Mouse (Mus musculus) neural tube, embryonic 12.5 days (tissue): ENCODE measurements at regions not wholly inside any gene's neighbourhood (a gene's known extent, or its start where the extent isn't known, plus 50 kb on each side); places are given as distances from the start of the nearest gene placed in this dataset.

Experiments used
- ATAC-seq: fragments of 200-750 bp; cut with Nextera tagmentation; 2 replicates; pipeline ENCODE4 v1.8.0; 2017; ENCODE audit warnings: low read depth, mild to moderate bottlenecking, moderate TSS enrichment, moderate library complexity; ENCODE audit not compliant: low FRiP score
- H3K27ac ChIP-seq: fragments of 300-500 bp; sonication (generic); 2 replicates; pipeline ENCODE4 v1.5.1; 2016
- H3K27me3 ChIP-seq: fragments of 300-500 bp; sonication (generic); replicated peaks from 2 replicates; pipeline ENCODE4 v1.6.1; 2016; ENCODE audit warnings: mild to moderate bottlenecking
- H3K36me3 ChIP-seq: fragments of 300-500 bp; sonication (generic); 2 replicates; pipeline ENCODE4 v1.6.1; 2016; ENCODE audit warnings: mild to moderate bottlenecking
- H3K4me1 ChIP-seq: fragments of 300-500 bp; sonication (generic); 2 replicates; pipeline ENCODE4 v1.6.1; 2016
- H3K4me2 ChIP-seq: fragments of 300-500 bp; sonication (generic); replicated peaks from 2 replicates; pipeline ENCODE4 v1.6.1; 2016; ENCODE audit warnings: mild to moderate bottlenecking
- H3K4me3 ChIP-seq: fragments of 300-500 bp; sonication (generic); 2 replicates; pipeline ENCODE4 v1.5.1; 2016
- H3K9ac ChIP-seq: fragments of 300-500 bp; sonication (generic); 2 replicates; pipeline ENCODE4 v1.6.1; 2016; ENCODE audit warnings: mild to moderate bottlenecking
- H3K9me3 ChIP-seq: fragments of 300-500 bp; sonication (generic); 2 replicates; pipeline ENCODE4 v1.6.1; 2016; ENCODE audit warnings: mild to moderate bottlenecking
- WGBS: fragments of 180-500 bp; shearing (Covaris S2); methylation state at CpG from one replicate; pipeline ENCODE4 v1.1.7; 2016; 5-methylcytosine and 5-hydroxymethylcytosine counted together

GRCm38 (mm10) chr11:85996686-85997085, 110.5 kb downstream of the Tbx4 start:
- Histone ChIP-seq H3K4me3 (no peak overlapping the region), H3K27me3 (peaks cover 7% of the 10 kb centered on the region; the same call in 1 of the 2 replicates), H3K4me1 (peaks cover 8% of the 10 kb centered on the region; the same call in 1 of the 2 replicates), H3K36me3 (no peaks in the 10 kb centered on the region), H3K4me2 (no peak overlapping the region), H3K9me3 (no peaks in the 10 kb centered on the region), H3K9ac (no peak overlapping the region), H3K27ac (no peak overlapping the region)
- WGBS, result 69% methylated on average over 4 of the region's 4 CpGs
- ATAC-seq, result no peak

GRCm38 (mm10) chr11:86003341-86003740, 117.1 kb downstream of the Tbx4 start:
- no peak overlapping the region for H3K9ac ChIP-seq
- H3K27me3 ChIP-seq, result no peaks in the 10 kb centered on the region
- H3K4me3 ChIP-seq, result no peak overlapping the region
- H3K4me2 ChIP-seq, result no peak overlapping the region
- 81% methylated on average over 7 of the region's 7 CpGs for WGBS
- H3K27ac ChIP-seq, result no peak overlapping the region
- no peaks in the 10 kb centered on the region for H3K4me1 ChIP-seq
- no peaks in the 10 kb centered on the region for H3K36me3 ChIP-seq
- ATAC-seq, result no peak
- H3K9me3 ChIP-seq, result no peaks in the 10 kb centered on the region

- no peak overlapping the region for H3K9ac ChIP-seq
- no peak overlapping the region for H3K4me2 ChIP-seq
- ATAC-seq, result no peak
- no peaks in the 10 kb centered on the region for H3K4me1 ChIP-seq
- no peaks in the 10 kb centered on the region for H3K27me3 ChIP-seq
- H3K4me3 ChIP-seq, result no peak overlapping the region
- H3K27ac ChIP-seq, result no peak overlapping the region
- 85% methylated on average over 2 of the region's 2 CpGs for WGBS
- H3K9me3 ChIP-seq, result no peaks in the 10 kb centered on the region
- no peaks in the 10 kb centered on the region for H3K36me3 ChIP-seq
These were observed 119.1 kb downstream of the Tbx4 start for GRCm38 (mm10) chr11:86005284-86005683.

- Histone ChIP-seq H3K9me3 (no peaks in the 10 kb centered on the region), H3K4me1 (no peaks in the 10 kb centered on the region), H3K27ac (no peak overlapping the region), H3K27me3 (no peaks in the 10 kb centered on the region), H3K4me3 (no peak overlapping the region), H3K9ac (no peak overlapping the region), H3K36me3 (no peaks in the 10 kb centered on the region), H3K4me2 (no peak overlapping the region)
- ATAC-seq, result no peak
- WGBS, result 84% methylated on average over 9 of the region's 9 CpGs
These were observed 119.8 kb downstream of the Tbx4 start for GRCm38 (mm10) chr11:86005899-86006445.

GRCm38 (mm10) chr11:86006859-86007258, 120.6 kb downstream of the Tbx4 start:
- Histone ChIP-seq H3K27ac (no peak overlapping the region), H3K9ac (no peak overlapping the region), H3K27me3 (no peaks in the 10 kb centered on the region), H3K4me2 (no peak overlapping the region), H3K4me3 (no peak overlapping the region), H3K4me1 (no peaks in the 10 kb centered on the region), H3K36me3 (no peaks in the 10 kb centered on the region), H3K9me3 (no peaks in the 10 kb centered on the region)
- ATAC-seq, result no peak
- WGBS, result 88% methylated on average over 4 of the region's 4 CpGs
